Mouse (Mus musculus) cerebellum, adult 2 months (tissue): ENCODE measurements around the gene Sytl1. TPM values are rescaled to one million over a fixed set of nuclear protein-coding genes. Genes with fewer than 3 reads are reported as not detected.

Source experiments
- DNase-seq, 2 experiments: peaks; one replicate each; pipeline ENCODE4 v3.0.0; 2021
- H3K27ac ChIP-seq: fragments of 200-500 bp; 2 replicates; pipeline ENCODE4 v1.5.1; 2012; ENCODE audit warnings: low read length, control low read depth, inconsistent platforms; ENCODE audit not compliant: insufficient read depth
- H3K27me3 ChIP-seq: fragments of 200-500 bp; 2 replicates; pipeline ENCODE4 v1.6.1; 2012; ENCODE audit warnings: inconsistent platforms, mild to moderate bottlenecking, low read length, moderate library complexity; ENCODE audit not compliant: control insufficient read depth, insufficient read depth
- H3K4me1 ChIP-seq: fragments of 200-500 bp; 2 replicates; pipeline ENCODE4 v1.6.1; 2011; ENCODE audit warnings: low read length; ENCODE audit not compliant: control insufficient read depth, insufficient read depth
- H3K4me3 ChIP-seq: fragments of 200-500 bp; replicated peaks from 2 replicates; pipeline ENCODE3; 2011; ENCODE audit warnings: mild to moderate bottlenecking, low read depth, low read length, control low read depth; ENCODE audit not compliant: insufficient read depth
- CTCF ChIP-seq: fragments of 200-500 bp; IDR thresholded peaks from 2 replicates; pipeline ENCODE4 v1.5.1; 2011; ENCODE audit warnings: low read depth, mild to moderate bottlenecking, control low read depth, low read length, moderate library complexity, borderline replicate concordance; ENCODE audit not compliant: insufficient read depth
- POLR2A ChIP-seq: fragments of 200-500 bp; IDR thresholded peaks from 2 replicates; pipeline ENCODE4 v1.6.1; 2011; ENCODE audit warnings: low read length, control low read depth, borderline replicate concordance; ENCODE audit not compliant: insufficient read depth
- WGBS: fragments of 180-500 bp; shearing (Covaris S2); methylation state at CpG from one replicate; pipeline ENCODE4 v1.1.7; 2018; 5-methylcytosine and 5-hydroxymethylcytosine counted together
- polyA plus RNA-seq: library from polyadenylated mRNA; depleted of rRNA; stranded (reverse); fragments of >200 nt; gene quantifications from 2 replicates; pipeline ENCODE4 v1.2.3, GENCODE M21; 2012

Gene Sytl1
- polyA plus RNA-seq, 1 experiment = 0.59 TPM

GRCm38 (mm10) chr4:133252089-133252488 is 10.8 kb downstream of the Sytl1 start:
- Histone ChIP-seq H3K27ac (no peak overlapping the region), H3K4me3 (no peak overlapping the region), H3K4me1 (no peaks in the 10 kb centered on the region), H3K27me3 (no peaks in the 10 kb centered on the region)
- TF ChIP-seq POLR2A (no peak), CTCF (peak; percentile 6; the same call in 1 of the 2 replicates)
- DNase-seq = no peak
- 77% methylated on average over 4 of the region's 4 CpGs for WGBS

- peak; percentile 24 to 46 for DNase-seq
- 15% methylated on average over 31 of the region's 31 CpGs for WGBS
Observed at GRCm38 (mm10) chr4:133251214-133251613, 11.7 kb downstream of the Sytl1 start.

GRCm38 (mm10) chr4:133250609-133251008 is 12.3 kb downstream of the Sytl1 start:
- peak; percentile 86 to 92 for DNase-seq
- Histone ChIP-seq H3K27me3 (no peaks in the 10 kb centered on the region), H3K4me1 (no peaks in the 10 kb centered on the region), H3K4me3 (peak overlapping the region; percentile 36), H3K27ac (no peak overlapping the region)
- TF ChIP-seq CTCF = peak; percentile 86
- no peak for TF ChIP-seq POLR2A
- 1% methylated on average over 22 of the region's 22 CpGs for WGBS

More at GRCm38 (mm10) chr4:133251214-133251613, 11.7 kb downstream of the Sytl1 start:
- TF ChIP-seq POLR2A (no peak), CTCF (no peak)
- no peaks in the 10 kb centered on the region for H3K4me1 ChIP-seq
- H3K27me3 ChIP-seq = no peaks in the 10 kb centered on the region
- H3K4me3 ChIP-seq = peak overlapping the region; percentile 36
- H3K27ac ChIP-seq = no peak overlapping the region

GRCm38 (mm10) chr4:133247806-133248449 is 15.0 kb downstream of the Sytl1 start:
- no peak for TF ChIP-seq POLR2A
- TF ChIP-seq CTCF = no peak
- 85% methylated on average over 13 of the region's 13 CpGs for WGBS
- Histone ChIP-seq H3K4me3 (no peak overlapping the region), H3K4me1 (no peaks in the 10 kb centered on the region), H3K27ac (no peak overlapping the region), H3K27me3 (no peaks in the 10 kb centered on the region)
- no peak for DNase-seq

GRCm38 (mm10) chr4:133247072-133247471 is 15.8 kb downstream of the Sytl1 start:
- Histone ChIP-seq H3K4me3 (no peak overlapping the region), H3K4me1 (no peaks in the 10 kb centered on the region), H3K27ac (no peak overlapping the region), H3K27me3 (no peaks in the 10 kb centered on the region)
- DNase-seq = no peak
- no peak for TF ChIP-seq CTCF
- no peak for TF ChIP-seq POLR2A
- WGBS = 31% methylated on average over 15 of the region's 15 CpGs

GRCm38 (mm10) chr4:133244289-133244688 is 18.6 kb downstream of the Sytl1 start:
- Histone ChIP-seq H3K27me3 (no peaks in the 10 kb centered on the region), H3K4me1 (no peaks in the 10 kb centered on the region; the same call in 1 of the 2 replicates), H3K4me3 (no peak overlapping the region), H3K27ac (no peak overlapping the region)
- TF ChIP-seq CTCF = no peak
- TF ChIP-seq POLR2A = no peak
- no peak for DNase-seq
- 85% methylated on average over 1 of the region's 1 CpGs for WGBS

- TF ChIP-seq CTCF = no peak
- TF ChIP-seq POLR2A = no peak
- no peak for DNase-seq
- Histone ChIP-seq H3K4me1 (no peaks in the 10 kb centered on the region; the same call in 1 of the 2 replicates), H3K27me3 (no peaks in the 10 kb centered on the region), H3K4me3 (no peak overlapping the region), H3K27ac (no peak overlapping the region)
- WGBS = 66% methylated on average over 11 of the region's 13 CpGs
Observed at GRCm38 (mm10) chr4:133243538-133243937, 19.4 kb downstream of the Sytl1 start.

- no peak for DNase-seq
- Histone ChIP-seq H3K4me3 (no peak overlapping the region), H3K4me1 (no peaks in the 10 kb centered on the region; the same call in 1 of the 2 replicates), H3K27me3 (no peaks in the 10 kb centered on the region), H3K27ac (no peak overlapping the region)
- 64% methylated on average over 9 of the region's 9 CpGs for WGBS
- TF ChIP-seq POLR2A = no peak
- no peak for TF ChIP-seq CTCF
Observed at GRCm38 (mm10) chr4:133242710-133243109, 20.2 kb downstream of the Sytl1 start.
